Mouse (Mus musculus) C2C12 (cell line): Measurements from ENCODE around the gene 0610040J01Rik.

Experiments used
- CTCF ChIP-seq: IDR thresholded peaks from one replicate; pipeline ENCODE4 v1.5.1; 2011; ENCODE audit not compliant: control insufficient read depth, insufficient read depth, insufficient read length
- MAX ChIP-seq: IDR thresholded peaks from one replicate; pipeline ENCODE4 v1.6.1; 2011; ENCODE audit warnings: mild to moderate bottlenecking, control low read depth
- USF1 ChIP-seq: IDR thresholded peaks from one replicate; pipeline ENCODE4 v1.6.1; 2011; ENCODE audit warnings: low read depth, mild to moderate bottlenecking, control low read depth, moderate library complexity

GRCm38 (mm10) chr5:63943291-63943690 is 131.1 kb downstream of the 0610040J01Rik start:
- TF ChIP-seq CTCF: no peak
- TF ChIP-seq MAX: no peak
- TF ChIP-seq USF1: no peak
